Mouse (Mus musculus) forebrain, embryonic 14.5 days (tissue): Measurements from ENCODE around the gene Csrnp2. TPM values are rescaled to one million over a fixed set of nuclear protein-coding genes. Genes with fewer than 3 reads are reported as not detected.

Experiments
- ATAC-seq: fragments of 200-750 bp; cut with Nextera tagmentation; 2 replicates; pipeline ENCODE4 v1.8.0; 2017; ENCODE audit warnings: mild to moderate bottlenecking, moderate library complexity
- DNase-seq: peaks from one replicate; pipeline ENCODE4 v3.0.0-alpha.2; 2015; ENCODE audit warnings: low spot score
- H3K27ac ChIP-seq: fragments of 300-500 bp; sonication (generic); 2 replicates; pipeline ENCODE4 v1.5.1; 2014; ENCODE audit warnings: low read depth, mild to moderate bottlenecking, control low read depth, low read length, moderate library complexity
- H3K27me3 ChIP-seq: fragments of 300-500 bp; sonication (generic); replicated peaks from 2 replicates; pipeline ENCODE4 v1.6.1; 2014; ENCODE audit warnings: low read length, control low read depth, mixed read lengths; ENCODE audit not compliant: control insufficient read depth, insufficient read depth
- H3K36me3 ChIP-seq: fragments of 300-500 bp; sonication (generic); 2 replicates; pipeline ENCODE4 v1.6.1; 2014; ENCODE audit warnings: low read length, control low read depth; ENCODE audit not compliant: control insufficient read depth, insufficient read depth
- H3K4me1 ChIP-seq: fragments of 300-500 bp; sonication (generic); 2 replicates; pipeline ENCODE4 v1.6.1; 2014; ENCODE audit warnings: antibody characterized with exemption, low read length, control low read depth; ENCODE audit not compliant: control insufficient read depth, insufficient read depth
- H3K4me2 ChIP-seq: fragments of 300-500 bp; sonication (generic); 2 replicates; pipeline ENCODE4 v1.6.1; 2014; ENCODE audit warnings: mild to moderate bottlenecking, control low read depth, low read length
- H3K4me3 ChIP-seq: fragments of 300-500 bp; sonication (generic); 2 replicates; pipeline ENCODE4 v1.5.1; 2014; ENCODE audit warnings: low read depth, low read length, control low read depth
- H3K9ac ChIP-seq: fragments of 300-500 bp; sonication (generic); 2 replicates; pipeline ENCODE4 v1.6.1; 2014; ENCODE audit warnings: mild to moderate bottlenecking, low read length, control low read depth, moderate library complexity
- H3K9me3 ChIP-seq: fragments of 300-500 bp; sonication (generic); replicated peaks from 2 replicates; pipeline ENCODE4 v1.6.1; 2016; ENCODE audit warnings: low read length, control low read depth, mixed read lengths; ENCODE audit not compliant: control insufficient read depth
- WGBS: fragments of 180-500 bp; shearing (Covaris S2); extraction: QIAGEN DNeasy Blood & Tissue Kit; methylation state at CpG from one replicate; pipeline ENCODE4 v1.1.7; 2014; 5-methylcytosine and 5-hydroxymethylcytosine counted together
- polyA plus RNA-seq: library from polyadenylated mRNA; unstranded; fragments of >200 nt; fragmentation: Nextera tagmentation; extraction: Ambion mirVana; gene quantifications from 2 replicates; pipeline ENCODE4 v1.2.1, GENCODE M21; 2014

Csrnp2 gene
- polyA plus RNA-seq, 1 experiment from 2014 or later = 37.1 TPM

DNA sequence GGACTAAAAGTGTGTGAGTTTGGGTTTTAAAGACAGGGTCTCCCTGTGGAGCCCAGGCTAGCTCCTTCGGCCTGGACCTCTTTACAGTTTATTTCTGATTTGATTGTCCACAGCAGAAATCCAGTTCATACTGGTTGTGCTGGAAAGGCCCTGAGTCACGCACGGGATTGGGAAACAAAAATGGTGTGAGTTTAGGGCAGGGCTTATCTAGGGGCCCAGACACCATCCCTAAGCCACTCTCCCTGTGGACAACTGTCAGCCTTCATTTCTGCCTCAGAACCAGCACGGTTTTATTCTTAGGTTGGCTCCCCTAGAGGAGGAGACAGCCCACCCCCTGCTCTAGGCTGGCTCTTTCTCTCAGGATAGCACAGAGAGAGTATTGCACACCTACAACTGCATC lies 62.1 kb downstream of the Csrnp2 start:
- 72% methylated on average over 4 of the region's 4 CpGs for WGBS
- no peaks in the 10 kb centered on the region for H3K9me3 ChIP-seq
- H3K9ac ChIP-seq = no peak overlapping the region
- ATAC-seq (no peak), DNase-seq (no peak)
- no peaks in the 10 kb centered on the region for H3K27me3 ChIP-seq
- no peaks in the 10 kb centered on the region for H3K4me1 ChIP-seq
- no peaks in the 10 kb centered on the region for H3K36me3 ChIP-seq
- H3K4me2 ChIP-seq = no peak overlapping the region
- no peak overlapping the region for H3K4me3 ChIP-seq
- no peak overlapping the region for H3K27ac ChIP-seq

GRCm38 (mm10) chr15:100429959-100430565 lies 65.2 kb downstream of the Csrnp2 start:
- ATAC-seq (no peak; the same call in 1 of the 2 replicates), DNase-seq (peak; percentile 39)
- H3K4me1 ChIP-seq = no peaks in the 10 kb centered on the region
- peaks cover 6% of the 10 kb centered on the region for H3K27me3 ChIP-seq
- H3K9me3 ChIP-seq = no peaks in the 10 kb centered on the region
- H3K27ac ChIP-seq = no peak overlapping the region
- no peak overlapping the region for H3K9ac ChIP-seq
- 80% methylated on average over 11 of the region's 11 CpGs for WGBS
- no peak overlapping the region for H3K4me2 ChIP-seq
- no peak overlapping the region for H3K4me3 ChIP-seq
- H3K36me3 ChIP-seq = no peaks in the 10 kb centered on the region

Other genes with a start within 250 kb of the Csrnp2 start
- not detected in 2 replicates for gene Tmprss12, start 214.7 kb downstream of the Csrnp2 start, polyA plus RNA-seq
- gene Mettl7a1, start 191.3 kb downstream of the Csrnp2 start, polyA plus RNA-seq = 3.8 and 5.4 TPM in 2 replicates
- gene Mettl7a3, start 160.6 kb downstream of the Csrnp2 start, polyA plus RNA-seq = not detected in 2 replicates
- gene Methig1, start 142.3 kb downstream of the Csrnp2 start, polyA plus RNA-seq = not detected in 2 replicates
- gene Mettl7a2, start 142.3 kb downstream of the Csrnp2 start, polyA plus RNA-seq = not detected in 2 replicates
- gene Higd1c, start 130.9 kb downstream of the Csrnp2 start, polyA plus RNA-seq = not detected in 2 replicates
- gene Gm5475, start 73.3 kb downstream of the Csrnp2 start, polyA plus RNA-seq = 0.07 TPM in 1 of 2 replicates, not detected in the other
- 15.2 and 17.4 TPM in 2 replicates for gene Slc11a2, start 70.4 kb downstream of the Csrnp2 start, polyA plus RNA-seq
- gene Letmd1, start 26.5 kb downstream of the Csrnp2 start, polyA plus RNA-seq = 40.5 and 43.1 TPM in 2 replicates
- gene Tfcp2, start 56.5 kb upstream of the Csrnp2 start, polyA plus RNA-seq = 22.1 and 23.6 TPM in 2 replicates
- gene Pou6f1, start 104.5 kb upstream of the Csrnp2 start, polyA plus RNA-seq = 36.9 and 42.0 TPM in 2 replicates
- 210 and 254 TPM in 2 replicates for gene Dazap2, start 119.9 kb upstream of the Csrnp2 start, polyA plus RNA-seq
- gene Smagp, start 141.5 kb upstream of the Csrnp2 start, polyA plus RNA-seq = 1.6 and 2.5 TPM in 2 replicates
- 0.18 and 0.66 TPM in 2 replicates for gene Bin2, start 174.1 kb upstream of the Csrnp2 start, polyA plus RNA-seq
- 0.60 and 0.88 TPM in 2 replicates for gene Cela1, start 192.4 kb upstream of the Csrnp2 start, polyA plus RNA-seq
- gene Galnt6, start 233.9 kb upstream of the Csrnp2 start, polyA plus RNA-seq = 0.09 and 0.10 TPM in 2 replicates